Mouse (Mus musculus): ENCODE results near the gene Nxpe3.

- TF ChIP-seq CTCF (conservative IDR thresholded peaks at IDR 0.05; ENCODE audit: insufficient read depth, insufficient read length, low read depth, low read length) (no peak), POLR2A (IDR thresholded peaks at IDR 0.05; ENCODE audit: low read depth, low read length) (no peak)
Measured at GRCm38 (mm10) chr16:55844847-55845246, 50.2 kb downstream of the Nxpe3 start.
